Mouse (Mus musculus) embryo, embryonic 9.5 days (tissue): ENCODE measurements at regions not wholly inside any gene's neighbourhood (a gene's known extent, or its start where the extent isn't known, plus 50 kb on each side); places are given as distances from the start of the nearest gene placed in this dataset.
"Not testable (repeated sequence)": the region's sequence is repeated elsewhere in the genome, so short reads cannot be mapped to it uniquely, and the experiment has no call there.

Experiments
- DNase-seq: peaks from one replicate; pipeline ENCODE4 v3.0.0-alpha.2; 2017; ENCODE audit errors: extremely low spot score

DNA sequence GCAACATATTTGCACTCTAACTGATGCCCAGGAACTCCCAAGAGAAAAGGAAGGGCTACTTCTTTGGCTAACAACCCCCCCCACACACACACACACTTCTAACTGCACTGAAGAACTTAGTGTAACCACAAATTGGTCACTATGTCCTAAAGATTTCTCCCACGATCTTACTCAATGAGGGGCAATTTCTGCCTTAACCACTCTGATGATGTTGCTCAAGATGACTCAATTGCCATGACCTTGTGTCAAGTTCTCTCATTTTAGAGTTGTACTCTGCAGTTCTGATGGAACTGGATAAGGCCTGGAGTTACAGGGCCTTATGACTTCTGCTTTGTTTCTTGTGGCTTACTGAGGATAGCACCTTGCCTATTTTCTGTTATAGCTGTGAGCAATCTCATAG, 81.7 kb downstream of the Sem1 start:
- DNase-seq = no peak

DNA sequence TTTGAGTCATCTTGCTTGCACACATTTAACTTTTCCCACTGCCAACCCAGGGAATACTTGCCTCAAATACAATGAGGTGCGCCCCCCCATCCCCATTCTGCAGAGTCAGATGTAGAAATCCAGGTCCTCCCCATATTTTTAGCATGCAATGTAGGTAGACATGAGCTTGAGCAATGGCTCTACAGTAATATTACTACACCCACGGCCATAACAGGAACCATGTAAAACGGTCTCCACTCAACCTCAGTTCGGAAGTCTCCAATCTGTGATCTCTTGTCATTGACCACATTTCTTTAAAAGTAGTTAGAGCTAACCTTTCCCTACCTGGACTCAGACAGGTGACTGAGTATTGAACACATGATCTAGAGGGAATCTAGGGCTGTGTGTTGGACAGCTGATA, 82.1 kb downstream of the Sem1 start:
- no peak for DNase-seq

DNA sequence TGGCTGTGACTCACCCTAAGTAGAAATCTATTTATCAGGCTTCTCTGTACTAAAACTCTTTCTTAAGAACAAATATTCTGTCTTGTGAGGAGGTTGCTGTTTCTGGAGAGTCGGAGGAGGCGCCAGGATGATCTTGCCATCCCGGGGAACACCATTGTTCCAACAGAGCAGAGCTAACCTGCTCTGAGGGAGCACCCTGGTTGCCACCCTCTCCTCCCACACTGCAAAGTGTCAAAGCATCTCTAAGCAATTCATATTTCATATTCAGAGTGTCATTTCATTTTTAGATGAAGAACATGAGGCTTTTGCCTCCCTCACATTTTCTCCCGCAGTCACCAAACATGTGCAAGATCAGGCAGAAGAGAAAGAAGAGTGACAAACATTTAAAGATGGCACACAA, 90.3 kb downstream of the Sem1 start:
- no peak for DNase-seq

DNA sequence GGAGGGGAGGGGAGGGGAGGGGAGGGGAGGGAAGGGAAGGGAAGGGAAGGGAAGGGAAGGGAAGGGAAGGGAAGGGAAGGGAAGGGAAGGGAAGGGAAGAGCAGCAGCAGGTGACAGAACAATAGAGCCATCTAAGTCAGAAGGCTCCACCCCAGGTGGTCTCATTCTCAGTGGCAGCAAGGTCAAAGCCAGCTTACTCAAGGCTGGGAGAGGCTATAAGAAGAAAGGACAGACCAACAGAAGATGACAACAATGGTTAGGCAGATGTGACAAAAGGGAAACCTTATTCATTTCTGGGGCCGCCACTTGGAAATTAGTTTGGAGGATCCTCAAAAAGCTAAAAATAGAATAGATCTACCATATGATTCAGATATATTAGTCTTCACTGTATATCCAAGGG, 96.9 kb downstream of the Sem1 start:
- not testable (repeated sequence) for DNase-seq

GRCm38 (mm10) chr6:6470397-6470796, 108.1 kb downstream of the Sem1 start:
- no peak for DNase-seq

- peak; percentile 52 for DNase-seq
Measured at GRCm38 (mm10) chr6:6467526-6467925, 110.9 kb downstream of the Sem1 start.

- DNase-seq = no peak
Measured at GRCm38 (mm10) chr6:6466231-6466630, 112.2 kb downstream of the Sem1 start.

DNA sequence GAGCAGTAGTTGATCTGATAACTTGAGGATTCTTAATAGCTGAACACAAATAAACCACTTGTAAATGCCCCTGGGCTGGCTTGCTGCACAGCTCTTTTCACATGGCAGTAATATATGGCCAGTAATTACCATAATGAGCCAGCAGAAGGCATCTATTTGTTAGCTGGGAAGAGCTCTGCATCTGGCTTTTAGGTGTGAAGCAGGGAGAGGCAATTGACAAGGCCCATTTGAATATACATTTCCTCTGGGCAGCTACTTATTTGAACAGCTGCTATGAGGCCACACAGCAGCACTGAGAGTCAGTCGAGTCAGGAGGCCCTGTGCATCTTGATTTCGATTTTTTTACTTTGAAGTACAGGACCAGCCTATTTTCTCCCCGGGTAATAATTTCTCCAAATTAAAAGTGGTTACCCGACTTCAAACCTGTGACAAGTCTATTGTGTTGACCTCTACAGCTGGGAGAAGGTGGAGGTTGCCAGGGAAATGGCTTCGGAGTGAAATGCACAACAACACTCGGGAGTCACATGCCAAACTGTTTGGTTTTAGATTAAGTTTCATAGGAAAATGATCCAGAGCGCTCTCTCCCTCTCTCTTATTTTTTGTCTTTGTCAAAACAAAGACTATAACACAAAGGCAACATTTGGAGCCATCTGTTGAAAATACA, 114.5 kb downstream of the Sem1 start:
- DNase-seq = peak; percentile 49

DNA sequence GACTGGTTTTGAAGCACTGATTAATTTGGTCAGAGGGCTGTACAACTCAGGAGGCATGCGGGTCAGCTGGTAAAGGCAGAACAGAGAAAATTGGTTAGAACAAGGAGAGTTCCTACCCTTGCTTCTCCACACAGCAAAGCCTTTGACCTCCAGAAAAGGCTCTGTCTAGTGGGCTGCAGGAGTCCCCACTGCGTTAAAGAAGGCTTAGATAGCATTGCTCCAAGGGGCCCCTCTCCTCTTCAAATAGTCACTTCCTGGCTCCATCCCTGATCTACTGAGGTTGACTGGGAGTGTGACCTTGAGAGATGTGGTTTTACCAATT, 118.6 kb downstream of the Sem1 start:
- DNase-seq = peak; percentile 43

DNA sequence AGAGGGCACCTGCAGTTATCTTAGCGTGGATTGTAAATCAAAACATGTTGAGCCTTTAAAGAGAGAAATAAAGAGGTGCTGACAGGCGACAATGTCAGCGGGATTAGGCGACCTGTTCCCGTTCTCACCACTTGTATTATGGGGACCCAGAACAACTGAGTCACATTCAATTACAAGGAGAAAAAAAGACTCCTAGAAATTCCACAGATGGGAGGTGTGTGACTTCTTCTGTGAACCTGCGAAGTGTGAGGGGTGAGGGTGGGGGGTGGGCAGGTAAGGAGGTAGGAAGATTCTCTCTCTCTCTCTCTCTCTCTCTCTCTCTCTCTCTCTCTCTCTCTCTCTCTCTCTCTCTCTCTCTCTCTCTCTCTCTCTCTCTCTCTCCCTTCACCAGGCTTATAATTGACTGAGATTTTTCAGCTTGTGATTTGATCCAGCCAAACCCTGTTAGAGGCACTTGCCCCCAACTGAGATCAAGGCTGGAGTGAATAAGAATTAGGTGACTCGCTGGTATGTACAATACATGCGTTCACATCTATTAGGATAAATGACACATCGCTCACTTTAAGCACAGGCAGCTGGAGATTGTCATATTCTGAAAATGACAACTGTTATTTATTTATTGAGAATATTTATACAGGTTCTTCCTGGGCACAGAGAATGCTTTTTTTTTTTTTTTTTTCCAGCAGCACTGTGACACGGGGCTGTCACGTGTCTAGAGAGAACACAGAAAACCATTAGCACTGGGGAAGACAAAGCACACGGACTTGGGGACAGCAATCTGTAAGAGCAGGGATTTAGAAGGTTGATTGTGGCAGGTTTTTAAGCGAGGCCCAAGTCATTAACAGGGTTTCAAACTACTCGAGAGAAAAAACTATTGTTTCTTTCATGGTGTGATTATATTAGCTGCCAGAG, 119.2 kb downstream of the Sem1 start:
- no peak for DNase-seq

- no peak for DNase-seq
Measured at GRCm38 (mm10) chr6:6457726-6458125, 120.7 kb downstream of the Sem1 start.

- DNase-seq = no peak
Measured at GRCm38 (mm10) chr6:6457001-6457400, 121.5 kb downstream of the Sem1 start.

DNA sequence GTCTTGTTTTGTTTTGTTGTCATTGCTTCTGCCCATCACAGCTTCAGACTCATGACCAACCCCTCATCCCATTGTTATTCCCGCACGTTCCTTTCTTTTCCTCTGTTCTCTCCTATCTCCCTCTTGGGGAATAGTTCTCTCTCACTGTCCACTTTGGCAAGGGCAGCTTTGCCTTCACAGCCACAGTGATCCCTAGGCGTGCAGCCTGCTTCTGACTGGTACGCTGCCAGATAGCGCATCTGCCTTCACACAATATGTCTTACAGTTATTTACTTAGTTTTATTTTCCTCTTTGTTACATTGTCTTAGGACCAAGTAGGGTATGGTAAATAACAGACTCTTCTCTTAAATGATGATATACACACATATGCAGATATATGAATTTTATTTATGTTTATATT, 122.9 kb downstream of the Sem1 start:
- DNase-seq = no peak

- no peak for DNase-seq
Measured at GRCm38 (mm10) chr6:6454396-6454795, 124.1 kb downstream of the Sem1 start.

GRCm38 (mm10) chr6:6434855-6435254, 143.6 kb downstream of the Sem1 start:
- DNase-seq = no peak

- no peak for DNase-seq
Measured at GRCm38 (mm10) chr6:6434261-6434802, 144.1 kb downstream of the Sem1 start.

DNA sequence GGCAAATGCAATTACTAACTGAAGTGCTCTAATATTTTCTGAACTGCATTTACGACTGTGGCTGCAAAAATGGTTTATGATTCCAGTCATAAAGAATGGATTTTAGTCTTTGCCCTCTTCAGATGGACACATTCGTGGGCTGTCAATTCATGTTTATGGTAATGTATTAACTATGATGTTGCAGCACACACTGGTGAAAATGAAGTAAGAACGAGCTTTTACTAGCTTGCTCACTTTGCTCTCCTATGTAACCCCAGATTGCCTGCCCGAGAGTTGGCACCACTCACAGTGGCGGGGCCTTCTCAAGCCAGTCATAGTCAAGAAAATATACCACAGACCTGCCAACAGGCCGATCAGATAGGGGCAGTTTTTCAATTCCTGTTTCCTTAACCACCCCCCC, 145.3 kb downstream of the Sem1 start:
- DNase-seq = no peak

- DNase-seq = no peak
Measured at GRCm38 (mm10) chr6:6414654-6415610, 163.5 kb downstream of the Sem1 start.

- no peak for DNase-seq
Measured at GRCm38 (mm10) chr6:6397997-6398396, 180.5 kb downstream of the Sem1 start.

DNA sequence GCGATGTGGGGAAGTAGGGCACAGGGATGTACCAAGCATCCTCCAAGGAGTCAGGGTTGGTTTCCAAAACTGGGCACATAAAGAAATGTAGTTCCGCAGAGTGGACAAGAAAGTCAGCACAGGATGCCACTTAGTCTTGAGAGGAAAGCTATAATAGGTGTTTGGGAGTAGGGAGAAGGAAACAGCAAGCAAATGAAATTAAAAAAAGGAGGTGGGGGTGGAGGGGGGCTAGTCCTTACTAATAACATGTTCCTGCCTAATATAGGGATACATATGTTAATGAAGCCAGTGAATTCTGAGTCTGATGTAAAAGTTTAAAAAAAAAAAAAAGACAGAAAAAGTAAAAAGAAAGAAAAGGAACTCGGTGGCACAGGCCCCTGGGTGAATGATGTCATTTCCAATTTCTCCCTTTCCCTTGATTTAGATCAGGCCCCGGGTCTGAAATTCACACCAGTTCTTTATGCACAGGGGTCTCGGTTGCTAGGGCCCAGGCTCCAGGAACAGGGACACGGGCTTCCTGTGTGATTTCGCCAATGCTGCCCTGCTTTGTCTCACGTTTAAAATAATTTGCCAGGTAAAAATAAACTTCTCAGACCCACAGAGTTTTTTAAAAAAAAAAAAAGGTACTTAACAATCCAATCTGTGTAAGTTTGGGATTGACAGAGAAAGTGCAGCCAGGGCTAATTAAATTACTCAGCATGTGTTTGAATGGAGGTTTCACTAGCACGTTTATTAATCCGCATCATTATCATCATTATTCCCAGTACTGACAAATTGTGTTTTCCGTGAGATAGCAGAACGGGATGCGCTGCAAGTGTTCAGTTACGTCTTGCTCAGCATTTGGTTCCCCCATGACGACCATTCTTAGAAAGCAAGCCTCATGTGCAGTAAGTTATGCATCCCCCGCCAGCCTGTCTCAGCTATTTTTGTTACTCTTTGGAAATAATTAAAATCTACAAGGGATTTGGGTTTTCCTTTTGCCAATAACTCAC, 172.8 kb upstream of the Slc25a13 start:
- DNase-seq = no peak
